Comparison of ENCODE assay signal across 21 mouse cellular contexts in the genomic region with DNA sequence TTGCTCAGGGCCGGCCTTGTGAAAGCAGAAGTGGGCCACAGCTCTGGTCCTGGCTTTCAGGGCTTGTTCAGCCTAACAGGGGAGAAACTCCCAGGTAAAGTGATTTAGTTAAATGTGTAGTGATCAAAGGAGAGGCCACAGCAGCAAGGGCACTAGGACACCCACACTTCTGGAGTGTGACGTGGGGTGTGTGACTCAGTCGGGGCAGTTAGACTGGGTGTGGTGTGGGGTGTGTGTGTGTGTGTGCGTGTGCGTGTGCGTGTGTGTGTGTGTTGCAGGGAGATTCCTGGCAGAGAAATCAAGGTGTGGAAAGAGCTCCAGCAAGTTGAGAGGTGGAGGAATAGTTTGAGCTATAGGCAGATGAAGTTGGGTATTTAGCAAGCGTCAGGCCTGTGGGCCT.
DNase-seq lines count a peak whose midpoint lies in the region; ATAC-seq and TF ChIP-seq lines count a peak whose summit lies in the region.
"Had no signal": no experiment of that assay in that cellular context is flagged by ENCODE, and none has a peak within 500 bp of the region (broad histone marks: within the 10 kb centered on the region; RNA-seq: fewer than 3 reads in every experiment).

No protein-coding gene starts in this region.

- peak overlapping the region; percentile 11; the same call in 1 of the 2 replicates for H3K27ac ChIP-seq in embryonic facial prominence, embryonic 15.5 days (replicated peaks)
- H3K27ac ChIP-seq in embryonic facial prominence, embryonic 10.5 days (replicated peaks) = no peak overlapping the region
- peak overlapping the region; percentile 48 for H3K27ac ChIP-seq in lung, postnatal 0 days (ENCODE audit: low read length)
- no peak overlapping the region for H3K27ac ChIP-seq in stomach, embryonic 16.5 days (ENCODE audit: low read length)
- H3K27ac ChIP-seq: embryonic facial prominence, embryonic 12.5 days; forebrain, embryonic 12.5 days; hindbrain, embryonic 12.5 days had no signal

- no peak; the same call in 1 of the 2 replicates for TF ChIP-seq EP300 in lung, postnatal 0 days (IDR thresholded peaks at IDR 0.05)

- TF ChIP-seq CTCF in lung, postnatal 0 days (IDR thresholded peaks at IDR 0.05) = no peak

- WGBS in embryonic facial prominence, embryonic 15.5 days = 81% methylated on average over 7 of the region's 7 CpGs
- 94% methylated on average over 7 of the region's 7 CpGs for WGBS in embryonic facial prominence, embryonic 10.5 days
- WGBS in lung, postnatal 0 days = 70% methylated on average over 7 of the region's 7 CpGs
- 82% methylated on average over 7 of the region's 7 CpGs for WGBS in stomach, embryonic 16.5 days

- no peak for DNase-seq in embryonic facial prominence, embryonic 10.5 days (ENCODE audit: low spot score)
- peak; percentile 64 for DNase-seq in lung, postnatal 0 days (ENCODE audit: low spot score)
- DNase-seq in lung, postnatal 25 days (ENCODE audit: low spot score) = no peak
- no peak for DNase-seq in frontal cortex, postnatal 25 days (ENCODE audit: low spot score in 2 of 2)
- DNase-seq: adrenal gland, postnatal 10 days; cerebellum, adult 2 months; cerebellum, postnatal 10 days; gastrocnemius, postnatal 36 days; heart, adult 11 months; heart, postnatal 10 days; heart, postnatal 4 days had no signal

- no peaks in the 10 kb centered on the region for H3K9me3 ChIP-seq in embryonic facial prominence, embryonic 15.5 days (replicated peaks)
- H3K9me3 ChIP-seq in embryonic facial prominence, embryonic 10.5 days = no peaks in the 10 kb centered on the region
- no peaks in the 10 kb centered on the region for H3K9me3 ChIP-seq in lung, postnatal 0 days (ENCODE audit: low read length)
- H3K9me3 ChIP-seq in stomach, embryonic 16.5 days (replicated peaks; ENCODE audit: control insufficient read depth, low read length) = no peaks in the 10 kb centered on the region
- H3K9me3 ChIP-seq: embryonic facial prominence, embryonic 12.5 days; forebrain, embryonic 12.5 days; hindbrain, embryonic 12.5 days had no signal

- no peak overlapping the region for H3K9ac ChIP-seq in embryonic facial prominence, embryonic 15.5 days
- H3K9ac ChIP-seq in lung, postnatal 0 days (replicated peaks; ENCODE audit: low read depth) = no peak overlapping the region
- no peak overlapping the region for H3K9ac ChIP-seq in stomach, embryonic 16.5 days (ENCODE audit: low read length)
- H3K9ac ChIP-seq: embryonic facial prominence, embryonic 12.5 days; forebrain, embryonic 12.5 days; hindbrain, embryonic 12.5 days had no signal

- H3K4me1 ChIP-seq in embryonic facial prominence, embryonic 15.5 days = 0 out of 2 replicates have a peak, but pooled peaks cover 17% of the 10 kb centered on the region
- H3K4me1 ChIP-seq in embryonic facial prominence, embryonic 10.5 days = peaks cover 7% of the 10 kb centered on the region; the same call in 1 of the 2 replicates
- no peaks in the 10 kb centered on the region for H3K4me1 ChIP-seq in lung, postnatal 0 days (ENCODE audit: insufficient read depth, low read depth, low read length)
- H3K4me1 ChIP-seq in stomach, embryonic 16.5 days (ENCODE audit: control insufficient read depth, insufficient read depth, low read length) = 0 out of 2 replicates have a peak, but pooled peaks cover 1% of the 10 kb centered on the region
- H3K4me1 ChIP-seq: forebrain, embryonic 12.5 days; hindbrain, embryonic 12.5 days had no signal

- H3K4me2 ChIP-seq in embryonic facial prominence, embryonic 15.5 days (replicated peaks) = no peak overlapping the region
- no peak overlapping the region for H3K4me2 ChIP-seq in lung, postnatal 0 days (replicated peaks; ENCODE audit: low read depth, low read length)
- no peak overlapping the region for H3K4me2 ChIP-seq in stomach, embryonic 16.5 days (ENCODE audit: low read depth, low read length)
- H3K4me2 ChIP-seq: embryonic facial prominence, embryonic 12.5 days; forebrain, embryonic 12.5 days; hindbrain, embryonic 12.5 days had no signal

- ATAC-seq in embryonic facial prominence, embryonic 15.5 days (ENCODE audit: insufficient number of reproducible peaks, low FRiP score, low TSS enrichment, low read depth) = no peak; the same call in 1 of the 2 replicates
- peak; percentile 87 for ATAC-seq in lung, postnatal 0 days
- ATAC-seq in stomach, embryonic 16.5 days (ENCODE audit: insufficient read depth, low FRiP score) = peak; percentile 70; the same call in 1 of the 2 replicates
- ATAC-seq: forebrain, embryonic 16.5 days; hindbrain, embryonic 16.5 days; inflammation-experienced regulatory T-cells, adult 6 months; Patski had no signal

- H3K4me3 ChIP-seq in embryonic facial prominence, embryonic 15.5 days (replicated peaks) = no peak overlapping the region
- H3K4me3 ChIP-seq in embryonic facial prominence, embryonic 10.5 days = no peak overlapping the region
- no peak overlapping the region for H3K4me3 ChIP-seq in lung, postnatal 0 days (ENCODE audit: low read depth, low read length)
- no peak overlapping the region for H3K4me3 ChIP-seq in stomach, embryonic 16.5 days (replicated peaks; ENCODE audit: low read length)
- H3K4me3 ChIP-seq: embryonic facial prominence, embryonic 12.5 days; forebrain, embryonic 12.5 days; hindbrain, embryonic 12.5 days had no signal

- no peaks in the 10 kb centered on the region for H3K36me3 ChIP-seq in embryonic facial prominence, embryonic 15.5 days
- no peaks in the 10 kb centered on the region for H3K36me3 ChIP-seq in embryonic facial prominence, embryonic 10.5 days (replicated peaks)
- H3K36me3 ChIP-seq in lung, postnatal 0 days (ENCODE audit: insufficient read depth, low read length) = no peaks in the 10 kb centered on the region
- H3K36me3 ChIP-seq in stomach, embryonic 16.5 days (ENCODE audit: control insufficient read depth, insufficient read depth, low read length) = no peaks in the 10 kb centered on the region
- H3K36me3 ChIP-seq: embryonic facial prominence, embryonic 12.5 days; forebrain, embryonic 12.5 days; hindbrain, embryonic 12.5 days had no signal

- H3K27me3 ChIP-seq in embryonic facial prominence, embryonic 15.5 days = no peaks in the 10 kb centered on the region
- no peaks in the 10 kb centered on the region for H3K27me3 ChIP-seq in embryonic facial prominence, embryonic 10.5 days (replicated peaks; ENCODE audit: low read depth, poor library complexity, severe bottlenecking)
- H3K27me3 ChIP-seq in lung, postnatal 0 days (replicated peaks; ENCODE audit: insufficient read depth, low read length) = no peaks in the 10 kb centered on the region
- H3K27me3 ChIP-seq in stomach, embryonic 16.5 days (ENCODE audit: control insufficient read depth, insufficient read depth, low read length) = no peaks in the 10 kb centered on the region
- H3K27me3 ChIP-seq: CH12.LX; embryonic facial prominence, embryonic 12.5 days; forebrain, embryonic 12.5 days; hindbrain, embryonic 12.5 days; Patski had no signal

Comparison
In these comparisons a context has a peak if more than half of its experiments do, and no peak if none do; other contexts are left out.
1. H3K27ac ChIP-seq: peak in embryonic facial prominence, embryonic 15.5 days (single experiment) and lung, postnatal 0 days (single experiment); none in embryonic facial prominence, embryonic 10.5 days (single experiment) and stomach, embryonic 16.5 days (single experiment).